Mouse (Mus musculus): ENCODE measurements at regions not wholly inside any gene's neighbourhood (a gene's known extent, or its start where the extent isn't known, plus 50 kb on each side); places are given as distances from the start of the nearest gene placed in this dataset.

DNA sequence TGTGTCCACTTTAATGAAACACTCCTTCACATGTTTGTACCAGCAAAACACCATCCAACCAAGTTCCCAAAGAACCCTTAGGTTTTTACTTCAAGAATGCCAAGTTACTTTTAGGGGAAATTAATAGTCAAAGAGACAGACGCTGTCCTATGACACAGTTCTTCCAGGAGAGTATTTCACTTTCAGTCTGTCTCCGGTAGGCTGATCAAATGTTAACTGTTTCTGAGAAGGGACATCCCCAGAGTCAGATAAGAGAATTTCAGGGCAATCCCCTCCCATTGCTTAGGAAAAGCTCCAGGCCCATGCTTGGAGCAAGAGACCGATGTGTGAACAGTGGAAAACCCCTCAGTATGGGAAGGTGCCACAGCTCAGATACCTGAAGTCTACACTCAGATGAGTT lies 112.1 kb downstream of the Sp3 start:
- WGBS, result 91% methylated on average over 3 of the region's 3 CpGs
- no peak for TF ChIP-seq CTCF (IDR thresholded peaks at IDR 0.05)
- TF ChIP-seq POLR2A (IDR thresholded peaks at IDR 0.05; ENCODE audit: insufficient read depth, low read depth, low read length), result no peak
- no peak for TF ChIP-seq EP300 (IDR thresholded peaks at IDR 0.05; ENCODE audit: insufficient read depth, low read depth, low read length)
- H3K4me1 ChIP-seq (ENCODE audit: control insufficient read depth, insufficient read depth, low read length), result no peaks in the 10 kb centered on the region
- no peaks in the 10 kb centered on the region for H3K79me2 ChIP-seq (replicated peaks; ENCODE audit: control insufficient read depth, insufficient read depth, low read length)
- H3K4me3 ChIP-seq, result no peak overlapping the region
- DNase-seq, result no peak
- H3K27me3 ChIP-seq (ENCODE audit: control insufficient read depth, insufficient read depth, low read length), result no peaks in the 10 kb centered on the region
- H3K36me3 ChIP-seq (ENCODE audit: control insufficient read depth, insufficient read depth, low read length), result no peaks in the 10 kb centered on the region
- H3K27ac ChIP-seq, result no peak overlapping the region
- intact Hi-C loops (cut with DNase I), result no loop called here
- H3K9ac ChIP-seq (ENCODE audit: low read depth, low read length), result no peak overlapping the region

- H3K27me3 ChIP-seq (ENCODE audit: control insufficient read depth, insufficient read depth, low read length), result no peaks in the 10 kb centered on the region
- no peaks in the 10 kb centered on the region for H3K79me2 ChIP-seq (replicated peaks; ENCODE audit: control insufficient read depth, insufficient read depth, low read length)
- WGBS, result 47% methylated on average over 5 of the region's 5 CpGs
- H3K4me3 ChIP-seq, result no peak overlapping the region
- H3K9ac ChIP-seq (ENCODE audit: low read depth, low read length), result no peak overlapping the region
- no peaks in the 10 kb centered on the region for H3K4me1 ChIP-seq (ENCODE audit: control insufficient read depth, insufficient read depth, low read length)
- peak; percentile 70 to 80 for DNase-seq
- H3K36me3 ChIP-seq (ENCODE audit: control insufficient read depth, insufficient read depth, low read length), result no peaks in the 10 kb centered on the region
- intact Hi-C loops (cut with DNase I), result no loop called here
- peak overlapping the region; percentile 57 for H3K27ac ChIP-seq
- TF ChIP-seq CTCF (IDR thresholded peaks at IDR 0.05), result no peak
- no peak for TF ChIP-seq EP300 (IDR thresholded peaks at IDR 0.05; ENCODE audit: insufficient read depth, low read depth, low read length)
- no peak for TF ChIP-seq POLR2A (IDR thresholded peaks at IDR 0.05; ENCODE audit: insufficient read depth, low read depth, low read length)
Observed at GRCm38 (mm10) chr2:72871836-72872235, 108.4 kb downstream of the Sp3 start.

DNA sequence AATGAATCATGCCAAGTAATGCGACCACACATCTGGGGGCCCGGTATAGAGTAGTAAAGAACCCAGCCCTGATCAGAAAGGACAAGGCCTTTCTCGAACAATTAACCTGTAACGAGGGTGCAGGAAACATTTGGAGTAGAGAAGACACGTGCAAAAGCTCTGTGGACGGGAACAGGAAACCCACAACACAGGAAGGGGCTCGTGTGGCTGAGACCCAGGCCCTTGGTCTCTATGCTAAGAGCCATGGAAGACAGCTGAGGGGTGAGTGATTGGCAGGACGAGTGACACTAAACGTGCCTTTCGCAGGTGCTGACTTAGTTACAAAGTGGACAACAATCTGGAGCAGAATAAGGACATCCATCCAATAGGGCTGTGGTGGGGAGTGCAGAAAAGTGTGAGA lies 106.3 kb downstream of the Sp3 start:
- Histone ChIP-seq H3K4me3 (no peak overlapping the region), H3K36me3 (ENCODE audit: control insufficient read depth, insufficient read depth, low read length) (no peaks in the 10 kb centered on the region), H3K27ac (no peak overlapping the region), H3K79me2 (replicated peaks; ENCODE audit: control insufficient read depth, insufficient read depth, low read length) (no peaks in the 10 kb centered on the region), H3K9ac (ENCODE audit: low read depth, low read length) (no peak overlapping the region), H3K4me1 (ENCODE audit: control insufficient read depth, insufficient read depth, low read length) (no peaks in the 10 kb centered on the region), H3K27me3 (ENCODE audit: control insufficient read depth, insufficient read depth, low read length) (no peaks in the 10 kb centered on the region)
- no peak for DNase-seq
- intact Hi-C loops (cut with DNase I), result no loop called here
- WGBS, result 70% methylated on average over 10 of the region's 10 CpGs
- no peak for TF ChIP-seq CTCF (IDR thresholded peaks at IDR 0.05)
- TF ChIP-seq POLR2A (IDR thresholded peaks at IDR 0.05; ENCODE audit: insufficient read depth, low read depth, low read length), result no peak
- no peak for TF ChIP-seq EP300 (IDR thresholded peaks at IDR 0.05; ENCODE audit: insufficient read depth, low read depth, low read length)

GRCm38 (mm10) chr2:72874533-72874932 lies 105.7 kb downstream of the Sp3 start:
- WGBS, result 84% methylated on average over 12 of the region's 12 CpGs
- intact Hi-C loops (cut with DNase I), result no loop called here

GRCm38 (mm10) chr2:72875677-72876076 lies 104.6 kb downstream of the Sp3 start:
- intact Hi-C loops (cut with DNase I), result no loop called here
- no peaks in the 10 kb centered on the region for H3K36me3 ChIP-seq (ENCODE audit: control insufficient read depth, insufficient read depth, low read length)
- no peaks in the 10 kb centered on the region for H3K4me1 ChIP-seq (ENCODE audit: control insufficient read depth, insufficient read depth, low read length)
- H3K79me2 ChIP-seq (replicated peaks; ENCODE audit: control insufficient read depth, insufficient read depth, low read length), result no peaks in the 10 kb centered on the region
- no peak overlapping the region for H3K27ac ChIP-seq
- no peak for DNase-seq
- H3K9ac ChIP-seq (ENCODE audit: low read depth, low read length), result no peak overlapping the region
- no peaks in the 10 kb centered on the region for H3K27me3 ChIP-seq (ENCODE audit: control insufficient read depth, insufficient read depth, low read length)
- no peak overlapping the region for H3K4me3 ChIP-seq
- whole genome bisulfite sequencing, result 75% methylated on average over 2 of the region's 2 CpGs
- TF ChIP-seq CTCF (IDR thresholded peaks at IDR 0.05) (no peak), EP300 (IDR thresholded peaks at IDR 0.05; ENCODE audit: insufficient read depth, low read depth, low read length) (no peak), POLR2A (IDR thresholded peaks at IDR 0.05; ENCODE audit: insufficient read depth, low read depth, low read length) (no peak)

More at GRCm38 (mm10) chr2:72874533-72874932, 105.7 kb downstream of the Sp3 start:
- Histone ChIP-seq H3K9ac (ENCODE audit: low read depth, low read length) (no peak overlapping the region), H3K79me2 (replicated peaks; ENCODE audit: control insufficient read depth, insufficient read depth, low read length) (no peaks in the 10 kb centered on the region), H3K4me1 (ENCODE audit: control insufficient read depth, insufficient read depth, low read length) (no peaks in the 10 kb centered on the region), H3K4me3 (no peak overlapping the region), H3K36me3 (ENCODE audit: control insufficient read depth, insufficient read depth, low read length) (no peaks in the 10 kb centered on the region), H3K27me3 (ENCODE audit: control insufficient read depth, insufficient read depth, low read length) (no peaks in the 10 kb centered on the region), H3K27ac (no peak overlapping the region)
- no peak for TF ChIP-seq EP300 (IDR thresholded peaks at IDR 0.05; ENCODE audit: insufficient read depth, low read depth, low read length)
- TF ChIP-seq POLR2A (IDR thresholded peaks at IDR 0.05; ENCODE audit: insufficient read depth, low read depth, low read length), result no peak
- DNase-seq, result no peak

DNA sequence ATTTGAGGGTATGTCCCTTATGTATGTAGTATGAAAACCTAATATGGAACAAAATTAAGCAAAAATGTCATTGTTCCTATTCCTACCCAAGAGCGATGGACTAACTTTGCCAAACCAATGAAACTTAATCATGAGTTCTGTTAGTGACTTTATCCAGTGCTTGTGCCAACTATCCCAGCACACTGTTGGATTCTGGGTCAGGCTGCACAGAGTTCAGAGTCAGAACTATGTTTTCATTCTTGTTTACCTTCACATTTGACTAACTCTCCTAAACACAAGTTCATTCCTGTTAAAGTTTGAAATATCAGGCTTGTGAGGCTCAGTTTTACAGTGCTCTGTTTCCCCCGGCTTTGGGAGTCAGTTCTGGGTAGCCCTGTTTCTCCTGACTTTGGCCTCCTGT lies 100.2 kb downstream of the Sp3 start:
- Histone ChIP-seq H3K4me3 (no peak overlapping the region), H3K4me1 (ENCODE audit: control insufficient read depth, insufficient read depth, low read length) (no peaks in the 10 kb centered on the region), H3K79me2 (replicated peaks; ENCODE audit: control insufficient read depth, insufficient read depth, low read length) (no peaks in the 10 kb centered on the region), H3K9ac (ENCODE audit: low read depth, low read length) (no peak overlapping the region), H3K27ac (no peak overlapping the region), H3K27me3 (ENCODE audit: control insufficient read depth, insufficient read depth, low read length) (no peaks in the 10 kb centered on the region), H3K36me3 (ENCODE audit: control insufficient read depth, insufficient read depth, low read length) (no peaks in the 10 kb centered on the region)
- TF ChIP-seq POLR2A (IDR thresholded peaks at IDR 0.05; ENCODE audit: insufficient read depth, low read depth, low read length), result no peak
- TF ChIP-seq CTCF (IDR thresholded peaks at IDR 0.05), result no peak
- no peak for TF ChIP-seq EP300 (IDR thresholded peaks at IDR 0.05; ENCODE audit: insufficient read depth, low read depth, low read length)
- DNase-seq, result no peak
- intact Hi-C loops (cut with DNase I), result no loop called here
- 95% methylated on average over 2 of the region's 2 CpGs for WGBS
